Mouse (Mus musculus): ENCODE results near the gene Gtdc1.
A peak's percentile ranks its signal among the peaks of the same experiment; 100 is the strongest.
"Not testable (repeated sequence)": the region's sequence is repeated elsewhere in the genome, so short reads cannot be mapped to it uniquely, and the experiment has no call there.

The Gtdc1 gene

GRCm38 (mm10) chr2:44736618-44737017 lies 190.8 kb downstream of the Gtdc1 start:
- DNase-seq, result no peak

GRCm38 (mm10) chr2:44721461-44721860 lies 206.0 kb downstream of the Gtdc1 start:
- no peak for DNase-seq

- DNase-seq, result peak; percentile 87
Observed at GRCm38 (mm10) chr2:44705883-44706615, 221.4 kb downstream of the Gtdc1 start.

- no peak for DNase-seq
Observed at GRCm38 (mm10) chr2:44700276-44700675, 227.2 kb downstream of the Gtdc1 start.

- DNase-seq, result no peak
Observed at GRCm38 (mm10) chr2:44696441-44696840, 231.0 kb downstream of the Gtdc1 start.

GRCm38 (mm10) chr2:44693898-44694297 lies 233.6 kb downstream of the Gtdc1 start:
- no peak for DNase-seq

- no peak for DNase-seq
Observed at GRCm38 (mm10) chr2:44664049-44664448, 263.4 kb downstream of the Gtdc1 start.

GRCm38 (mm10) chr2:44659870-44660269 lies 267.6 kb downstream of the Gtdc1 start:
- DNase-seq, result no peak

- no peak for DNase-seq
Observed at GRCm38 (mm10) chr2:44659011-44659410, 268.4 kb downstream of the Gtdc1 start.

- DNase-seq, result no peak
Observed at GRCm38 (mm10) chr2:44648537-44648936, 278.9 kb downstream of the Gtdc1 start.

GRCm38 (mm10) chr2:44646398-44646797 lies 281.1 kb downstream of the Gtdc1 start:
- no peak for DNase-seq

- DNase-seq, result no peak
Observed at GRCm38 (mm10) chr2:44639370-44639769, 288.1 kb downstream of the Gtdc1 start.

- DNase-seq, result no peak
Observed at GRCm38 (mm10) chr2:44638157-44638556, 289.3 kb downstream of the Gtdc1 start.

- peak; percentile 11 for DNase-seq
Observed at GRCm38 (mm10) chr2:44633971-44634370, 293.5 kb downstream of the Gtdc1 start.

- DNase-seq, result peak; percentile 5
Observed at GRCm38 (mm10) chr2:44633064-44633463, 294.4 kb downstream of the Gtdc1 start.

- DNase-seq, result peak; percentile 44
Observed at GRCm38 (mm10) chr2:44632584-44632983, 294.9 kb downstream of the Gtdc1 start.

GRCm38 (mm10) chr2:44631064-44631463 lies 296.4 kb downstream of the Gtdc1 start:
- DNase-seq, result peak; percentile 55

GRCm38 (mm10) chr2:44628778-44629177 lies 298.7 kb downstream of the Gtdc1 start:
- peak; percentile 44 for DNase-seq

- peak; percentile 41 for DNase-seq
Observed at GRCm38 (mm10) chr2:44625154-44625553, 302.3 kb downstream of the Gtdc1 start.

- no peak for DNase-seq
Observed at GRCm38 (mm10) chr2:44622471-44622870, 305.0 kb downstream of the Gtdc1 start.

- DNase-seq, result not testable (repeated sequence)
Observed at GRCm38 (mm10) chr2:44599653-44600052, 327.8 kb downstream of the Gtdc1 start.

- DNase-seq, result no peak
Observed at GRCm38 (mm10) chr2:44594276-44594675, 333.2 kb downstream of the Gtdc1 start.

GRCm38 (mm10) chr2:44590881-44591280 lies 336.6 kb downstream of the Gtdc1 start:
- DNase-seq, result no peak

GRCm38 (mm10) chr2:44584061-44584460 lies 343.4 kb downstream of the Gtdc1 start:
- DNase-seq, result no peak

- DNase-seq, result no peak
Observed at GRCm38 (mm10) chr2:44583491-44583890, 344.0 kb downstream of the Gtdc1 start.

Measured in heart, adult 11 months (tissue).